Mouse (Mus musculus): ENCODE measurements at regions not wholly inside any gene's neighbourhood (a gene's known extent, or its start where the extent isn't known, plus 50 kb on each side); places are given as distances from the start of the nearest gene placed in this dataset.
A peak's percentile ranks its signal among the peaks of the same experiment; 100 is the strongest.

DNA sequence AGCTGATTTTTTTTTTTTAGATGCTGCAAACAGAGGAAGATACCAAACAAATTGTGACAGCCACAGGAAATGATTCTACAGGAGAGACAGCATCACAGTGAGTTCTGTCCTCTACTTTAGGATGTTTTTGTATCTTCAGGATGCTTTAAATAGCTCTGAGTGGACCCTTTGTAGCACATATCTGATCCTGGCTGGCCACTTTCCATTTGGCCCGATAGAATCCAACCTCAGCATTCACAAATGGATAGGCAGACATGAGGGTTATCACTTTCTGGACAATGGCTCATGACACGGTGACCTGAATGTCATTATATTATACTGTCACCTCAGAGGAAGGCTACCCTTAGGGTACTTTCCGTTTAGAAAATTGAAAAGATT, 379.3 kb downstream of the Gm10295 start:
- no peak for DNase-seq (ENCODE audit: low read depth)

GRCm38 (mm10) chr7:70971323-70972022, 379.8 kb downstream of the Gm10295 start:
- no peak for DNase-seq (ENCODE audit: low read depth)

GRCm38 (mm10) chr7:70952318-70952959, 398.8 kb downstream of the Gm10295 start:
- peak; percentile 53 for DNase-seq (ENCODE audit: low read depth)

DNA sequence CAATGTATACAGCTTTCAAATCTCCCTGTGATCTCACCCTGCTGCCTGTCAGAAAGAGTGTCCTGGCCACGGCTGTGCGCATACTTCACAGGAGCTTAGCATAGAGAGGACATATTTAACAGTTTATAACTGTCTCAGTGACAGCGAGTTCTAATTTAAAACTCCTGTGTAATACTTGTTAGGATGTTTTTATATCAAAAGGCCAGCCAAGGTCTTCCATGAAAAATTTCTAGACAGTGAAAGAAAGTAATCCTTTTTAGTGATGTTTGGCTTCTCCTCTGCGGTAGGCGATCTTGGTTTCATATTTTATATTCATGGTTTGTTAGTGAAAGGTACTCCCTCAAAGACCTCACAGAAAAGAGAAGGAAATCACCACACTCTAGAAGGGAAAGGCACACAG, 403.0 kb downstream of the Gm10295 start:
- no peak for DNase-seq (ENCODE audit: low read depth)

- no peak for DNase-seq (ENCODE audit: low read depth)
Measured at GRCm38 (mm10) chr7:70946260-70946659, 405.0 kb downstream of the Gm10295 start.

GRCm38 (mm10) chr7:70930911-70931310, 420.4 kb downstream of the Gm10295 start:
- no peak for DNase-seq (ENCODE audit: low read depth)

- no peak for DNase-seq (ENCODE audit: low read depth)
Measured at GRCm38 (mm10) chr7:70929935-70930334, 421.4 kb downstream of the Gm10295 start.

GRCm38 (mm10) chr7:70928001-70928400, 423.3 kb downstream of the Gm10295 start:
- no peak for DNase-seq (ENCODE audit: low read depth)

DNA sequence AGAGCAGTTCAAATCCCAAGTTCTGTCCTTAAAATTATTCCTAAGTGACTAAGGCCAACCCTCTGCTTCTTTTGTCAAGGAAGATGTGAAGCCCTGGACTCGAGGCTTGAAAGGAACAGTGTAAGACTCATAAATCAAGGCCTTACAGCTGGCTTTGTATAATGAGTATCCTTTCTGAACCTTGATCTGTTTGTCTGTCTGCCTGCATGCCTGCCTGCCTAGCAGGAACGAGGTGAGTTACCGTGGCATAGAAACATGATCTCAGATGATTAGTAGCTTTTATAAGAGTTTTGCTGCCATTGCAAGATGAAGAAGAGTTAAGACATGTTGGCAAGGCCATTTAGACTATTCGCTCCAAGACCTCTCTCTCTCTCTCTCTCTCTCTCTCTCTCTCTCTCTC, 434.3 kb downstream of the Gm10295 start:
- DNase-seq (ENCODE audit: low read depth): no peak

GRCm38 (mm10) chr7:70908921-70909320, 442.4 kb downstream of the Gm10295 start:
- no peak for DNase-seq (ENCODE audit: low read depth)

DNA sequence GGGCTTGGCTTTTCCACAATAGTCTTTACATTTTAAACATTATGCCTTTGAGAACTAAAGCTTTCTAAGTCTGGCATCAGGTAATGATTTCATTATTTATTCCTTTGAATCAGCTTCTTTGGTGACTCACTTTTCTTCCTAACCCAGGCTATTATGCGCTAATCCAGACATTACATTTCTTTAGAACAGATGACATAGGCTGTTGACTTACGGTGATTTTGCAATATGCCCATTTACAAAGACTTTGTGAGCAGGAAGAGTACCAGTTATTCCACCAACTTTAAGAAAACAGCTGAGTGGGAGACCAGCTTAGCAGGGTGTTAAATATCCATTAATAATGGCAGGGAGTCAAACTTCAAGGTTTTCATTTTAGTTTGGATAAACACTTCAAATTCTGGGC, 459.6 kb downstream of the Gm10295 start:
- no peak for DNase-seq (ENCODE audit: low read depth)

GRCm38 (mm10) chr7:70880496-70880895, 470.8 kb downstream of the Gm10295 start:
- DNase-seq (ENCODE audit: low read depth): no peak

DNA sequence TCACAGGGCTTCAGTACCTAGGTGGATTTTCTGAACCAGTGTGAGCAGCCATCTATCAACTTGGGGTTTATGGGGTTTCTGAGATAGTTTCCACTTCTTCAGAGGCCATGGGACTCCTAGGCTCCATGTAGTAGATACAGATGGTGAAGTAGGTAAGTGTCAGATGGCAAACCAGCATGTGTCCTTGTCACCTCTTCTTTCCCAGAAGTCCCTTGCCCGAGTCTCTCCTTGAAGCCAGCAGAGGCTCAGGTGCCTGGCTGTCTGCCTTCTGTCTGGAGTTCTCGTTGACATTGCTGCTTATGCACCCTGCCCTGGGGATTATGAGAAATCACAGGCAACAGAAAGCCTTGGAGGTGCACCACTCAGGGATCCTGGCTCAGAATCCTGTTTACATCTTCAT, 476.9 kb downstream of the Gm10295 start:
- DNase-seq (ENCODE audit: low read depth): no peak

- no peak for DNase-seq (ENCODE audit: low read depth)
Measured at GRCm38 (mm10) chr7:70870841-70871534, 480.3 kb downstream of the Gm10295 start.

- DNase-seq (ENCODE audit: low read depth): no peak
Measured at GRCm38 (mm10) chr7:70869125-70869524, 482.2 kb downstream of the Gm10295 start.

GRCm38 (mm10) chr7:70859957-70860356, 491.3 kb downstream of the Gm10295 start:
- DNase-seq (ENCODE audit: low read depth): no peak

DNA sequence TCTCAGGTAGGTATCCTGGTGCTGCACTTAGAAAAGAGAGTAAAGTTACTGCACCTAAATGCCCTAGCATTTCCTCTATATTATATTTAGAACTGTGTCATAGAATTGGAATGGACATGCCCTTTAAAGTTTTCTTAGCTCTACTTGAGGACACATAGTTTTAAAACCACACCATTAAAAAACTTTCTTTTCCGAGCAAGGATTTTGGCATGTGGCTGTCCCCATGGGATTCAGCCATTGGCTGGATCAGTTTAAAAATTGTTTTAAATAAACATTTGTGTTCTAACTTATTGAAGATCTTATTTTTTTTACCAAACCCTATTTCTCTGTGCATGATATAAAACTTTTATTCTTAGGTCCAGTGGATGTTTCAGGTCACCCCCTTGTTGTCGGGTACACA, 484.2 kb upstream of the Nr2f2 start:
- DNase-seq (ENCODE audit: low read depth): peak; percentile 24

- no peak for DNase-seq (ENCODE audit: low read depth)
Measured at GRCm38 (mm10) chr7:70848016-70848776, 481.7 kb upstream of the Nr2f2 start.

- no peak for DNase-seq (ENCODE audit: low read depth)
Measured at GRCm38 (mm10) chr7:70847450-70847993, 481.0 kb upstream of the Nr2f2 start.

GRCm38 (mm10) chr7:70846076-70846475, 479.5 kb upstream of the Nr2f2 start:
- DNase-seq (ENCODE audit: low read depth): no peak

GRCm38 (mm10) chr7:70840142-70840541, 473.6 kb upstream of the Nr2f2 start:
- no peak for DNase-seq (ENCODE audit: low read depth)

GRCm38 (mm10) chr7:70839190-70839589, 472.7 kb upstream of the Nr2f2 start:
- DNase-seq (ENCODE audit: low read depth): no peak

All from fibroblast of lung, adult 2 months (primary cell).